Mouse (Mus musculus): ENCODE data around the gene Acap2. TPM values are rescaled to one million over a fixed set of nuclear protein-coding genes. Genes with fewer than 3 reads are reported as not detected.

The Acap2 gene
- polyA plus RNA-seq (2012; ENCODE audit: insufficient read depth, low replicate concordance), result 1.0 and 2.2 TPM in 2 replicates

- H3K9me3 ChIP-seq, result 0 out of 2 replicates have a peak, but pooled peaks cover 4% of the 10 kb centered on the region
- H3K27me3 ChIP-seq (replicated peaks), result peaks cover 5% of the 10 kb centered on the region
- H3K36me3 ChIP-seq (replicated peaks; ENCODE audit: low read length), result peaks cover 7% of the 10 kb centered on the region
- peak; percentile 58; the same call in 1 of the 2 replicates for TF ChIP-seq FLI1 (IDR thresholded peaks at IDR 0.05; ENCODE audit: low read length)
- TF ChIP-seq GATA1 (IDR thresholded peaks at IDR 0.05; ENCODE audit: borderline replicate concordance, low read length), result no peak
- peak within 1 kb of the TSS; percentile 98 for H3K4me3 ChIP-seq (replicated peaks)
- peaks cover 52% of the 10 kb centered on the region for H3K4me1 ChIP-seq
Measured at GRCm38 (mm10) chr16:31200790-31201567, at the start of gene Acap2. Gene Acap2, minus strand, starts transcription at chr16:31201245.

- no peak overlapping the region for H3K4me3 ChIP-seq (replicated peaks)
- peaks cover 7% of the 10 kb centered on the region; the same call in 1 of the 2 replicates for H3K4me1 ChIP-seq
- TF ChIP-seq FLI1 (IDR thresholded peaks at IDR 0.05; ENCODE audit: low read length), result no peak
- no peak for TF ChIP-seq GATA1 (IDR thresholded peaks at IDR 0.05; ENCODE audit: borderline replicate concordance, low read length)
- peaks cover 23% of the 10 kb centered on the region for H3K36me3 ChIP-seq (replicated peaks; ENCODE audit: low read length)
- H3K27me3 ChIP-seq (replicated peaks), result no peaks in the 10 kb centered on the region
- no peaks in the 10 kb centered on the region for H3K9me3 ChIP-seq
Measured at GRCm38 (mm10) chr16:31249401-31249800, 48.4 kb upstream of the Acap2 start.

GRCm38 (mm10) chr16:31248717-31249116, 47.7 kb upstream of the Acap2 start:
- no peak for TF ChIP-seq GATA1 (IDR thresholded peaks at IDR 0.05; ENCODE audit: borderline replicate concordance, low read length)
- no peak for TF ChIP-seq FLI1 (IDR thresholded peaks at IDR 0.05; ENCODE audit: low read length)
- Histone ChIP-seq H3K36me3 (replicated peaks; ENCODE audit: low read length) (peaks cover 23% of the 10 kb centered on the region), H3K9me3 (no peaks in the 10 kb centered on the region), H3K4me1 (peaks cover 7% of the 10 kb centered on the region; the same call in 1 of the 2 replicates), H3K4me3 (replicated peaks) (no peak overlapping the region), H3K27me3 (replicated peaks) (no peaks in the 10 kb centered on the region)

- TF ChIP-seq GATA1 (IDR thresholded peaks at IDR 0.05; ENCODE audit: borderline replicate concordance, low read length) (no peak), FLI1 (IDR thresholded peaks at IDR 0.05; ENCODE audit: low read length) (no peak)
- no peaks in the 10 kb centered on the region for H3K27me3 ChIP-seq (replicated peaks)
- peaks cover 17% of the 10 kb centered on the region for H3K36me3 ChIP-seq (replicated peaks; ENCODE audit: low read length)
- H3K4me3 ChIP-seq (replicated peaks), result no peak overlapping the region
- H3K4me1 ChIP-seq, result peaks cover 7% of the 10 kb centered on the region; the same call in 1 of the 2 replicates
- no peaks in the 10 kb centered on the region for H3K9me3 ChIP-seq
Measured at GRCm38 (mm10) chr16:31247442-31247841, 46.4 kb upstream of the Acap2 start.

- H3K36me3 ChIP-seq (replicated peaks; ENCODE audit: low read length), result peaks cover 3% of the 10 kb centered on the region
- TF ChIP-seq FLI1 (IDR thresholded peaks at IDR 0.05; ENCODE audit: low read length), result no peak
- TF ChIP-seq GATA1 (IDR thresholded peaks at IDR 0.05; ENCODE audit: borderline replicate concordance, low read length), result no peak
- H3K4me1 ChIP-seq, result peaks cover 7% of the 10 kb centered on the region; the same call in 1 of the 2 replicates
- no peak overlapping the region for H3K4me3 ChIP-seq (replicated peaks)
- H3K9me3 ChIP-seq, result 0 out of 2 replicates have a peak, but pooled peaks cover 2% of the 10 kb centered on the region
- H3K27me3 ChIP-seq (replicated peaks), result peaks cover 10% of the 10 kb centered on the region
Measured at GRCm38 (mm10) chr16:31244053-31244452, 43.0 kb upstream of the Acap2 start.

- peaks cover 15% of the 10 kb centered on the region for H3K27me3 ChIP-seq (replicated peaks)
- no peak for TF ChIP-seq GATA1 (IDR thresholded peaks at IDR 0.05; ENCODE audit: borderline replicate concordance, low read length)
- TF ChIP-seq FLI1 (IDR thresholded peaks at IDR 0.05; ENCODE audit: low read length), result no peak
- peaks cover 6% of the 10 kb centered on the region for H3K4me1 ChIP-seq
- 0 out of 2 replicates have a peak, but pooled peaks cover 2% of the 10 kb centered on the region for H3K9me3 ChIP-seq
- H3K4me3 ChIP-seq (replicated peaks), result no peak overlapping the region
- H3K36me3 ChIP-seq (replicated peaks; ENCODE audit: low read length), result no peaks in the 10 kb centered on the region
Measured at GRCm38 (mm10) chr16:31241433-31241832, 40.4 kb upstream of the Acap2 start.

- Histone ChIP-seq H3K4me1 (peaks cover 12% of the 10 kb centered on the region), H3K9me3 (0 out of 2 replicates have a peak, but pooled peaks cover 2% of the 10 kb centered on the region), H3K4me3 (replicated peaks) (no peak overlapping the region), H3K27me3 (replicated peaks) (peaks cover 15% of the 10 kb centered on the region), H3K36me3 (replicated peaks; ENCODE audit: low read length) (no peaks in the 10 kb centered on the region)
- TF ChIP-seq GATA1 (IDR thresholded peaks at IDR 0.05; ENCODE audit: borderline replicate concordance, low read length), result no peak
- no peak for TF ChIP-seq FLI1 (IDR thresholded peaks at IDR 0.05; ENCODE audit: low read length)
Measured at GRCm38 (mm10) chr16:31240569-31240968, 39.5 kb upstream of the Acap2 start.

- peaks cover 15% of the 10 kb centered on the region for H3K27me3 ChIP-seq (replicated peaks)
- H3K4me1 ChIP-seq, result peaks cover 35% of the 10 kb centered on the region
- H3K4me3 ChIP-seq (replicated peaks), result no peak overlapping the region
- 0 out of 2 replicates have a peak, but pooled peaks cover 2% of the 10 kb centered on the region for H3K9me3 ChIP-seq
- TF ChIP-seq GATA1 (IDR thresholded peaks at IDR 0.05; ENCODE audit: borderline replicate concordance, low read length), result no peak
- TF ChIP-seq FLI1 (IDR thresholded peaks at IDR 0.05; ENCODE audit: low read length), result no peak
- no peaks in the 10 kb centered on the region for H3K36me3 ChIP-seq (replicated peaks; ENCODE audit: low read length)
Measured at GRCm38 (mm10) chr16:31238281-31238680, 37.2 kb upstream of the Acap2 start.

GRCm38 (mm10) chr16:31235457-31236310, 34.6 kb upstream of the Acap2 start:
- TF ChIP-seq GATA1 (IDR thresholded peaks at IDR 0.05; ENCODE audit: borderline replicate concordance, low read length), result no peak
- TF ChIP-seq FLI1 (IDR thresholded peaks at IDR 0.05; ENCODE audit: low read length), result no peak
- Histone ChIP-seq H3K36me3 (replicated peaks; ENCODE audit: low read length) (peaks cover 1% of the 10 kb centered on the region), H3K4me1 (peaks cover 42% of the 10 kb centered on the region), H3K27me3 (replicated peaks) (peaks cover 10% of the 10 kb centered on the region), H3K4me3 (replicated peaks) (peak overlapping the region; percentile 86), H3K9me3 (peaks cover 7% of the 10 kb centered on the region)

Measured in megakaryocyte, embryonic 14.5 days (primary cell).